Mouse (Mus musculus) bone marrow macrophage, adult 2 months (primary cell): ENCODE results near the gene Ppp4r1.

ENCODE experiments used
- CTCF ChIP-seq: IDR thresholded peaks from 2 replicates; pipeline ENCODE4 v1.5.1; 2012; ENCODE audit warnings: low read depth, mild to moderate bottlenecking, low read length, moderate library complexity
- POLR2A ChIP-seq: IDR thresholded peaks from 2 replicates; pipeline ENCODE4 v1.6.1; 2012; ENCODE audit warnings: mild to moderate bottlenecking, low read depth, low read length, borderline replicate concordance

DNA sequence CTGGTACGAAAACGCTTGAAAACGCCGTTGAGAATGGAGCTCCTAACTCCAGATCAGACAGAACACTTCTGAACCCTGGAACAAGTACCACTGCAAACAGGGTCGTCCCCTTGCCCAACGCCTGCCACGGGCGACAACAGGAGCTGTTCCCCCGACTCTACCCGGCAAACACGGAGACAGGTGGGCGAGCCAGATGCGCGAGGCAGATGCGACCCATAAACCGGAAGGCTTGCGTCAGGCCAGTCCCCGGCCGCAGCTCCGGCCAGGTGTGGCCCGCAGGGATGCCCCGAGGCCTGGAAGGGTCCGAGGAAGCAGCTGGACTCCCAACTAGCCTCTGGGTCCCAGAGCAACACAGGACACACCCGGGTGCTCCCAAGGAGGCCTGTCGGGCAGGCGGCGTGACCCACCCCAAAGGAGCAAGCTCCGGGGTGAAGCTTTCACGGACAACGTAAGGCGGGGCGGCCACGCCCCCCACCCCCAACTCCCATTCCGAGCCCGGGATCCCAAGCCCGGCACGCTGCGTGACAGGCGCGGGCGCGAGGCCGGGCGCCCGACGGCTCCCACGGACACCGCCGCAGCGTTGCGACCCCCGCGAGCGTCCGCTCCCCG lies 101.8 kb downstream of the Ppp4r1 start:
- TF ChIP-seq CTCF, result no peak
- TF ChIP-seq POLR2A, result no peak
